Mouse (Mus musculus): ENCODE measurements around the gene Prdm12. TPM values are rescaled to one million over a fixed set of nuclear protein-coding genes. Genes with fewer than 3 reads are reported as not detected.
A peak's percentile ranks its signal among the peaks of the same experiment; 100 is the strongest.

Prdm12 gene
- polyA plus RNA-seq, 1 experiment = not detected

DNA sequence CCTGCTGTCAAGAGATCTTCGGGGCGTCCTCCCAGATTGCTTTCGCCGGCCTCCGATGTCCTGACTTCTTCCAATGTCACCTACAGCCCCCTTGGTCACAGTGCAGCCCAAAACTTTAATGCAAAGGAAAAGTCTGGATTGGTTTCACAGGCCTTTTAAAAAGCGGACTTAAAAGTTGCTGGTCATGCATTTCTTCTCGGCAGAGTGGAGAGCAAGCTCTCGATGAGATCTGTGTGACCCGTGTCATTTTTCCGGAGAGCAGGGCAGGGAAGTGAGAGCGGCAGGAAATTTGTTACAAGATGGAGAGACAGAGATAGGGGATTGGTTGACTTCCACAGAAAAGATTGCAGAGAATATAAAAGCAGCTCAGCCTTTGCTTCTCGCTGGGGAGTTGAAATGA is 49.2 kb downstream of the Prdm12 start:
- Histone ChIP-seq H3K4me3 (ENCODE audit: low read depth, low read length) (peak overlapping the region; percentile 83), H3K4me1 (ENCODE audit: control insufficient read depth, insufficient read depth, insufficient read length, low read length) (peaks cover 7% of the 10 kb centered on the region; the same call in 1 of the 2 replicates), H3K27me3 (ENCODE audit: control insufficient read depth, insufficient read depth, low read length) (no peaks in the 10 kb centered on the region), H3K27ac (ENCODE audit: insufficient read depth, low read depth, low read length) (peak overlapping the region; percentile 84), H3K36me3 (ENCODE audit: control insufficient read depth, insufficient read depth, low read length) (peaks cover 5% of the 10 kb centered on the region)
- TF ChIP-seq POLR2A (IDR thresholded peaks at IDR 0.05; ENCODE audit: low read depth, low read length) = no peak
- no peak for TF ChIP-seq CTCF (IDR thresholded peaks at IDR 0.05; ENCODE audit: extremely low read depth, insufficient read length, insufficient replicate concordance, low read depth, low read length)
- under 1% methylated on average over 12 of the region's 12 CpGs for WGBS

DNA sequence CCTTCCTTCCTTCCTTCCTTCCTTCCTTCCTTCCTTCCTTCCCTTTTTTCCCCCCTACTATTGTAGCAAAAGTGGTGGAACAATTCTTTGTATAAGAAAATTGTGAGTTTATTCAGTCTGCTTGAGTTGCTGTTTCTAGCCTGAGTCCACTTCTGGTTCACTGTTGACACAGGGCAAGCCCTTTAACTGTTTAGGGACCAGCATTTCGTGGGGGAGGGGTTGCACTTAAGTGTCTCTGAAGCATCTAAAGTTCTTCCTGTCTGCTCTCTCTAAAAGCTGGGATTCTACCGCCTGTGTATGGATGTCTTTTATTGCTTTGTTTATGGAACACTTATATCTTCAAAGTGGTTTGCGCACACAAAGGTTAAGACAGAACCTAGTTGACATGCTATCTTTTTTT is 50.2 kb downstream of the Prdm12 start:
- peak overlapping the region; percentile 84 for H3K27ac ChIP-seq (ENCODE audit: insufficient read depth, low read depth, low read length)
- H3K4me3 ChIP-seq (ENCODE audit: low read depth, low read length) = no peak overlapping the region; the same call in 1 of the 2 replicates
- no peak for TF ChIP-seq POLR2A (IDR thresholded peaks at IDR 0.05; ENCODE audit: low read depth, low read length)
- TF ChIP-seq CTCF (IDR thresholded peaks at IDR 0.05; ENCODE audit: extremely low read depth, insufficient read length, insufficient replicate concordance, low read depth, low read length) = no peak
- H3K36me3 ChIP-seq (ENCODE audit: control insufficient read depth, insufficient read depth, low read length) = peaks cover 11% of the 10 kb centered on the region
- 25% methylated on average over 3 of the region's 3 CpGs for WGBS
- H3K27me3 ChIP-seq (ENCODE audit: control insufficient read depth, insufficient read depth, low read length) = no peaks in the 10 kb centered on the region
- H3K4me1 ChIP-seq (ENCODE audit: control insufficient read depth, insufficient read depth, insufficient read length, low read length) = peaks cover 7% of the 10 kb centered on the region; the same call in 1 of the 2 replicates

DNA sequence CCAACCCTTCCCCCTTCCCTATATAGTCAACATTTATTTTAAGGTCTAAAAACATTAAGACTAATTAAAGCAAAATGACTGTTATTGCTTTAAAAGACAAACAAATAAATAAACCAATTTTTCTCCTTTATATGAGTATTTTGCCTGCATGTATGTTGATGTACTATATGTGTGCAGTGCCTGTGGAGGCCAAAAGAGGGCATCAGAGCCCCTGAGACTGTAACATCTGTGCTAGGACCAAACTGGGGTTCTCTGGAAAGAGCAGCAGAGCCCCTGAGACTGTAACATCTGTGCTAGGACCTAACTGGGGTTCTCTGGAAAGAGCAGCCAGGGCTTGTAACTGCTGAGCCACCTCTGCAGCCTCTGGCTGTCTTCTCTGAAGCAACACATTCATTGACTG is 58.4 kb downstream of the Prdm12 start:
- Histone ChIP-seq H3K36me3 (ENCODE audit: control insufficient read depth, insufficient read depth, low read length) (peaks cover 20% of the 10 kb centered on the region), H3K4me1 (ENCODE audit: control insufficient read depth, insufficient read depth, insufficient read length, low read length) (peaks cover 18% of the 10 kb centered on the region; the same call in 1 of the 2 replicates), H3K27ac (ENCODE audit: insufficient read depth, low read depth, low read length) (no peak overlapping the region), H3K27me3 (ENCODE audit: control insufficient read depth, insufficient read depth, low read length) (no peaks in the 10 kb centered on the region), H3K4me3 (ENCODE audit: low read depth, low read length) (no peak overlapping the region)
- TF ChIP-seq CTCF (IDR thresholded peaks at IDR 0.05; ENCODE audit: extremely low read depth, insufficient read length, insufficient replicate concordance, low read depth, low read length) (peak; percentile 47; the same call in 1 of the 2 replicates), POLR2A (IDR thresholded peaks at IDR 0.05; ENCODE audit: low read depth, low read length) (no peak)

DNA sequence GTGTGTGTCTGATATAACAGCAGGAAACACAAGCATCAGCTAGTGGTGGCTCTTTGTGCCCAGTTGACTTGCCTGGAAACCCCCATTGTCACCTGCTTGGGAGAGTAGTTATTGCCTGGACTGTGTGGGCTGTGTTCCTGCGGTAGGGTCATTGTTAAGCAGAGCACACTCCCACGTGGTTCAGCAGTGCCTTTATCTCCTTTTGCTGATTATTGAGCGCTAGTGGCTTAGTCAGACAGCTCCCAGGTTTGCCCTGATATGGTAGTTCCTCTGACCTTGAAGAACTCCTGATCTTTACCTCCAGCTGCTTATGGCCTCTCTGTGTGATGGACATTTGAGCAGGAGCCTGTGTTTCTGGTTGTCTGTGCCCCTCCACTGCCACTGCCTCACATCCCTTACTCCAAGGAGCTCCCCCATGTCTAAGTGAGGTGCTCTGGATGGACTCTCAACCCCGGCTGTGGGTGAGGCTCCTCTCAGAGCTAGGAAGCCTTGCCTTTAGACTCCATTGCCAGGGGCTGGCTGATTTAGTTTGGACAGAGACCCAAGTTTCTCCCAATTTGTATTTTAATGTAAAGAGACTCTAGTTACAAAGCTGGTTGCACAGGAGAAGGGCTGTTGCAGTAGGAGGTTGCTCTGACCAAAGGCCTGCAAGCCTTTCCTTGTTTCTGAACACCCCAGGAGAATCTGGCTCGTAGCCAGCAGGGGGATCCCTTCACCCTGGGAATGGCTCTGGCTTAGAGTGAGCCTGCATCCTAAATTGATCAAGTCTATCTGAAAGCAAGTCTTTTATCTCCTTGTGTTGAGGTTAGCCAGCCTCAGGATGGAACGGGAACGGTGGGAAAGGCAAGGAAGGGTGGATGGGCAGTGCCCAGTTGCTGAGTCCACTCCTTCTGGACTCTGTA is 61.0 kb downstream of the Prdm12 start:
- H3K27ac ChIP-seq (ENCODE audit: insufficient read depth, low read depth, low read length) = peak overlapping the region; percentile 98
- no peaks in the 10 kb centered on the region for H3K27me3 ChIP-seq (ENCODE audit: control insufficient read depth, insufficient read depth, low read length)
- H3K36me3 ChIP-seq (ENCODE audit: control insufficient read depth, insufficient read depth, low read length) = peaks cover 8% of the 10 kb centered on the region
- TF ChIP-seq POLR2A (IDR thresholded peaks at IDR 0.05; ENCODE audit: low read depth, low read length) (no peak), CTCF (IDR thresholded peaks at IDR 0.05; ENCODE audit: extremely low read depth, insufficient read length, insufficient replicate concordance, low read depth, low read length) (no peak)
- WGBS = 20% methylated on average over 7 of the region's 7 CpGs
- peaks cover 35% of the 10 kb centered on the region; the same call in 1 of the 2 replicates for H3K4me1 ChIP-seq (ENCODE audit: control insufficient read depth, insufficient read depth, insufficient read length, low read length)
- no peak overlapping the region for H3K4me3 ChIP-seq (ENCODE audit: low read depth, low read length)

DNA sequence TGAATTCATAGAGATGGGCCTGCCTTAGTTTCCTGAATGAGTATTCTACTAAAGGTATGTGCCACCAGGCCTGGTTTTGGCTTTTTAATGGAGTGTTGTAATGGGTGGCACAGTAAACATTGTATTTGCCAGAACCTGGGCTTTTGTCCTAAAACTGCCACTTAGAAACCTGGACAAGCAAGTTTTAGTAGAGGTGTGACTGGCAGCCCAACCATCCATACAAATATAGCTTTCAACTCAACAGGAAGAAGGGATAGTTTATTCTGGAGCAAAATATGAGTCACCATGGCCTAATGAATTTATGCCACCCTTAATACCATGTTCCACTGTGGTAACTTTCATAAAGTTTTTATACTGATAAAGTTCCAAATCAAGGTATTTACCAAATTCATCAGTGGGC is 63.4 kb downstream of the Prdm12 start:
- Histone ChIP-seq H3K4me1 (ENCODE audit: control insufficient read depth, insufficient read depth, insufficient read length, low read length) (peaks cover 41% of the 10 kb centered on the region; the same call in 1 of the 2 replicates), H3K27ac (ENCODE audit: insufficient read depth, low read depth, low read length) (peak overlapping the region; percentile 95), H3K36me3 (ENCODE audit: control insufficient read depth, insufficient read depth, low read length) (no peaks in the 10 kb centered on the region; the same call in 1 of the 2 replicates), H3K27me3 (ENCODE audit: control insufficient read depth, insufficient read depth, low read length) (no peaks in the 10 kb centered on the region), H3K4me3 (ENCODE audit: low read depth, low read length) (no peak overlapping the region)
- TF ChIP-seq CTCF (IDR thresholded peaks at IDR 0.05; ENCODE audit: extremely low read depth, insufficient read length, insufficient replicate concordance, low read depth, low read length) (no peak), POLR2A (IDR thresholded peaks at IDR 0.05; ENCODE audit: low read depth, low read length) (no peak)

Other genes starting within 250 kb of the Prdm12 start
- 4.3 and 5.2 TPM in 2 replicates for gene Ass1, start 169.8 kb upstream of the Prdm12 start, polyA plus RNA-seq (2012; rRNA removed)
- gene Fubp3, start 67.4 kb upstream of the Prdm12 start, polyA plus RNA-seq (2012; rRNA removed) = 16.5 and 23.3 TPM in 2 replicates
- 2.5 and 4.0 TPM in 2 replicates for gene Exosc2, start 30.7 kb downstream of the Prdm12 start, polyA plus RNA-seq (2012; rRNA removed)
- 28.0 and 55.5 TPM in 2 replicates for gene Abl1, start 48.3 kb downstream of the Prdm12 start, polyA plus RNA-seq (2012; rRNA removed)
- gene Qrfp, start 170.5 kb downstream of the Prdm12 start, polyA plus RNA-seq (2012; rRNA removed) = 0.06 and 0.11 TPM in 2 replicates
- 0.30 and 0.91 TPM in 2 replicates for gene Fibcd1, start 206.0 kb downstream of the Prdm12 start, polyA plus RNA-seq (2012; rRNA removed)
- 2.2 and 4.4 TPM in 2 replicates for gene Lamc3, start 247.3 kb downstream of the Prdm12 start, polyA plus RNA-seq (2012; rRNA removed)